ENCODE assay signal across 1 mouse cellular context in the genomic region with DNA sequence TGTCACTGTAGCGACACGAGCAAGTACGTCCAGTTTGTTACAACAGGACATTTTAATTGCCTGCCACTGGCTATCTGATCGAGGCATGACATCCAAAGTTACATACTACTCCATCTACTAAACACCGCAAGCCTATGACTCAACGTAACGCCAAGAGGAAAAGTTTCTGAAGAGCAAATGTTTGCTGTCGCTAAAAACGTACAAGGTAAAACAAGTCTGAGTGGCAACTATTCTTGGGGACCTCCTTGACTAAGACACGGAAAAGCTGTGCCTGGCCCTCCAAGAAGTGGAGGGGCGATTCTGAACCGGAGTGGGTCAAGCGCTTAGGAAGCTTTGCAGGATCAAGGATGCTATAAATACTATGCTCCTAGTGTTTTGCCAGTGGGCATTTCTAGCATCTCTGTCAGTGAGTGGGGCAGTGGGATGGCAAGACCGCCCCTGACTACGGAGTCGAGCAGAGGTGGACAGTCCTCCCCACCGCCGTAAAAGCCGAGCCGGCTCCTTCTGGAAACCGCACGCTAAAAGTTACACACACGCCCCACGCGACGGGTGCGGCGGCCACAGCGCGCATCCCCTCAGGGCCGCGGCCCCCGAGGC.
A peak's percentile ranks its signal among the peaks of the same experiment; 100 is the strongest.
TF ChIP-seq lines count a peak whose summit lies in the region.

No protein-coding gene starts in this region.

TF ChIP-seq in MEL, 35 proteins besides CTCF, POLR2A, EP300 and RAD21 (continued from another document):
- TF ChIP-seq GATA1 (IDR thresholded peaks at IDR 0.05; ENCODE audit: low read depth, low read length) (0 out of 2 replicates have a peak, but pooled peaks have one; percentile 39), SMC3 (IDR thresholded peaks at IDR 0.05; ENCODE audit: low read depth, low read length) (no peak), KAT2A (conservative IDR thresholded peaks at IDR 0.05; ENCODE audit: low read depth, low read length) (no peak), SIN3A (IDR thresholded peaks at IDR 0.05; ENCODE audit: low read length) (peak; percentile 69), POLR2AphosphoS2 (IDR thresholded peaks at IDR 0.05; ENCODE audit: low read length) (no peak), CHD1 (IDR thresholded peaks at IDR 0.05; ENCODE audit: low read depth, low read length) (no peak), TAL1 (IDR thresholded peaks at IDR 0.05; ENCODE audit: low read length) (no peak), MXI1 (IDR thresholded peaks at IDR 0.05; ENCODE audit: low read depth, low read length) (peak; percentile 47; the same call in 1 of the 2 replicates), ELF1 (IDR thresholded peaks at IDR 0.05; ENCODE audit: low read depth, low read length) (no peak), RCOR1 (IDR thresholded peaks at IDR 0.05; ENCODE audit: low read depth, low read length) (no peak), HCFC1 (IDR thresholded peaks at IDR 0.05; ENCODE audit: low read depth, low read length) (peak; percentile 7; the same call in 1 of the 2 replicates)
